Comparison of ENCODE assay signal across 9 mouse cellular contexts in the genomic region with DNA sequence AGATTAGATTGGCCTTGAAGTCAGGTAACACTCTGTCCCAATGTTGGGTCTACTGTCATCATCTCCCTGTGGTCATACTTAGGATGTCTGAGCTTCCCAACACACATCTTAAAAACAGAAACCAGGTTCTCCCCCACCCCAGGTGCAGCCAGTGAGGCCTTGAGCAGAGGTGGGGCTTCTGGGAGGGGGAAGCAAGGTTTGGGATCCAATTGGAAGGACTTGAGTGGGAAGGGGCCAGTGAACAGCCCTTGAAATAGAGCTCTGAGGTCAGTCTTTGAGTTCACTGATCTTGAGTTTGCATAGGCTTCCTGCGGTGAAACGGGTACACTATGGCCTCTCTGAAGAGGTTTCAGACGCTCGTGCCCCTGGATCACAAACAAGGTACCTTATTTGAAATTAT. TPM values are rescaled to one million over a fixed set of nuclear protein-coding genes. Genes with fewer than 3 reads are reported as not detected.
A peak's percentile ranks its signal among the peaks of the same experiment; 100 is the strongest.
DNase-seq lines count a peak whose midpoint lies in the region; ATAC-seq and TF ChIP-seq lines count a peak whose summit lies in the region.
"Had no signal": no experiment of that assay in that cellular context is flagged by ENCODE, and none has a peak within 500 bp of the region (broad histone marks: within the 10 kb centered on the region; RNA-seq: fewer than 3 reads in every experiment).

A gene (plus strand): TSS at position 290 of the 400 bp plus-strand sequence.

- no peak for TF ChIP-seq CTCF in testis, adult 2 months (IDR thresholded peaks at IDR 0.05; ENCODE audit: control insufficient read depth, insufficient read depth, insufficient replicate concordance, low read depth, low read length)
- no peak for TF ChIP-seq CTCF in stomach, postnatal 0 days (IDR thresholded peaks at IDR 0.05; ENCODE audit: low read depth)

- H3K36me3 ChIP-seq in heart, embryonic 10.5 days = no peaks in the 10 kb centered on the region
- H3K36me3 ChIP-seq in testis, adult 2 months (ENCODE audit: control insufficient read depth, insufficient read depth, low read length) = no peaks in the 10 kb centered on the region
- no peaks in the 10 kb centered on the region for H3K36me3 ChIP-seq in liver, embryonic 12.5 days
- no peaks in the 10 kb centered on the region for H3K36me3 ChIP-seq in stomach, postnatal 0 days (ENCODE audit: control insufficient read depth, insufficient read depth, low read length)

- peak within 1 kb of the TSS; percentile 63 for H3K4me3 ChIP-seq in heart, embryonic 10.5 days
- peak within 1 kb of the TSS; percentile 81 for H3K4me3 ChIP-seq in testis, adult 2 months (ENCODE audit: control insufficient read depth, low read depth, low read length)
- peak within 1 kb of the TSS; percentile 45 for H3K4me3 ChIP-seq in liver, embryonic 12.5 days
- peak within 1 kb of the TSS; percentile 40 for H3K4me3 ChIP-seq in stomach, postnatal 0 days (ENCODE audit: low read depth, low read length)

- peak within 1 kb of the TSS; percentile 74 for H3K4me2 ChIP-seq in liver, embryonic 12.5 days
- H3K4me2 ChIP-seq in stomach, postnatal 0 days (replicated peaks; ENCODE audit: low read depth) = peak within 1 kb of the TSS; percentile 71

- H3K27ac ChIP-seq in heart, embryonic 10.5 days = peak within 1 kb of the TSS; percentile 71
- H3K27ac ChIP-seq in testis, adult 2 months (ENCODE audit: control insufficient read depth, insufficient read depth, low read depth, low read length) = no peak within 1 kb of the TSS
- no peak within 1 kb of the TSS for H3K27ac ChIP-seq in liver, embryonic 12.5 days
- no peak within 1 kb of the TSS for H3K27ac ChIP-seq in stomach, postnatal 0 days (replicated peaks)

- H3K27me3 ChIP-seq in heart, embryonic 10.5 days (ENCODE audit: insufficient read depth, poor library complexity, severe bottlenecking) = peaks cover 59% of the 10 kb centered on the region
- no peaks in the 10 kb centered on the region for H3K27me3 ChIP-seq in testis, adult 2 months (ENCODE audit: control insufficient read depth, insufficient read depth, low read length)
- peaks cover 48% of the 10 kb centered on the region for H3K27me3 ChIP-seq in liver, embryonic 12.5 days (replicated peaks)
- no peaks in the 10 kb centered on the region for H3K27me3 ChIP-seq in stomach, postnatal 0 days (ENCODE audit: control insufficient read depth, insufficient read depth, low read length)

- no peak for ATAC-seq in liver, embryonic 12.5 days
- ATAC-seq in stomach, postnatal 0 days (ENCODE audit: low FRiP score, low TSS enrichment) = no peak

- no peak for TF ChIP-seq POLR2A in testis, adult 2 months (IDR thresholded peaks at IDR 0.05; ENCODE audit: control insufficient read depth, low read depth, low read length)

- 80% methylated on average over 4 of the region's 4 CpGs for WGBS in heart, embryonic 10.5 days
- WGBS in liver, embryonic 12.5 days (ENCODE audit: insufficient replicate concordance) = 78% methylated on average over 4 of the region's 4 CpGs
- WGBS in stomach, postnatal 0 days = 97% methylated on average over 4 of the region's 4 CpGs

- peak within 1 kb of the TSS; percentile 29; the same call in 1 of the 2 replicates for H3K9ac ChIP-seq in liver, embryonic 12.5 days
- peak within 1 kb of the TSS; percentile 47 for H3K9ac ChIP-seq in stomach, postnatal 0 days (ENCODE audit: low read length)

- H3K4me1 ChIP-seq in heart, embryonic 10.5 days = peaks cover 9% of the 10 kb centered on the region
- peaks cover 19% of the 10 kb centered on the region for H3K4me1 ChIP-seq in testis, adult 2 months (ENCODE audit: control insufficient read depth, insufficient read depth, low read length)
- H3K4me1 ChIP-seq in liver, embryonic 12.5 days = peaks cover 11% of the 10 kb centered on the region
- 0 out of 2 replicates have a peak, but pooled peaks cover 3% of the 10 kb centered on the region for H3K4me1 ChIP-seq in stomach, postnatal 0 days (replicated peaks; ENCODE audit: control insufficient read depth, insufficient read depth)

- no peaks in the 10 kb centered on the region for H3K9me3 ChIP-seq in heart, embryonic 10.5 days
- no peaks in the 10 kb centered on the region for H3K9me3 ChIP-seq in liver, embryonic 12.5 days (replicated peaks)
- no peaks in the 10 kb centered on the region for H3K9me3 ChIP-seq in stomach, postnatal 0 days (ENCODE audit: control insufficient read depth, low read length)

- no peak for TF ChIP-seq EP300 in stomach, postnatal 0 days (optimal IDR thresholded peaks at IDR 0.05)

- DNase-seq in heart, embryonic 10.5 days (ENCODE audit: low spot score) = no peak
- no peak for DNase-seq in heart, adult 11 months
- DNase-seq in testis, postnatal 10 days (ENCODE audit: low spot score) = no peak
- DNase-seq in stomach, postnatal 0 days (ENCODE audit: low spot score) = no peak
- DNase-seq in urinary bladder, adult 18-20 months (ENCODE audit: low spot score in 2 of 2) = no peak
- DNase-seq in cerebellum, postnatal 25 days = no peak

RNA-seq across cellular contexts. Expression of the gene that starts here (rescaled TPM):
- not detected in 2 replicates for polyA plus RNA-seq in heart, embryonic 10.5 days (2016; fragmentation: Nextera tagmentation; extraction: Ambion mirVana)
- polyA plus RNA-seq in testis, adult 2 months (2012; rRNA removed) = 0.12 TPM in 1 of 2 replicates, not detected in the other
- not detected in 2 replicates for polyA plus RNA-seq in liver, embryonic 12.5 days (2016; fragmentation: Nextera tagmentation; extraction: Ambion mirVana)
- polyA plus RNA-seq in stomach, postnatal 0 days (2015; fragmentation: Nextera tagmentation; extraction: Ambion mirVana) = not detected in 2 replicates
- polyA plus RNA-seq: C2C12 had no signal
